Mouse (Mus musculus) MEL-GATA-1-ER (cell line): Measurements from ENCODE around the gene Tor3a.

Experiments used
- DNase-seq: peaks from one replicate; pipeline ENCODE4 v3.0.0-alpha.2; 2012; ENCODE audit warnings: low read depth; ENCODE audit errors: extremely low read depth

Tor3a gene

GRCm38 (mm10) chr1:156635148-156635547 is 39.0 kb downstream of the Tor3a start:
- DNase-seq: no peak

- no peak for DNase-seq
Measured at GRCm38 (mm10) chr1:156633095-156633494, 41.1 kb downstream of the Tor3a start.

- DNase-seq: no peak
Measured at GRCm38 (mm10) chr1:156630965-156631364, 43.2 kb downstream of the Tor3a start.

- no peak for DNase-seq
Measured at GRCm38 (mm10) chr1:156629984-156630383, 44.2 kb downstream of the Tor3a start.

- DNase-seq: no peak
Measured at GRCm38 (mm10) chr1:156626729-156627128, 47.4 kb downstream of the Tor3a start.

GRCm38 (mm10) chr1:156624231-156624630 is 49.9 kb downstream of the Tor3a start:
- no peak for DNase-seq

GRCm38 (mm10) chr1:156620951-156621350 is 53.2 kb downstream of the Tor3a start:
- no peak for DNase-seq

GRCm38 (mm10) chr1:156620292-156620909 is 53.8 kb downstream of the Tor3a start:
- peak; percentile 50 for DNase-seq

- DNase-seq: no peak
Measured at GRCm38 (mm10) chr1:156617811-156618210, 56.3 kb downstream of the Tor3a start.

GRCm38 (mm10) chr1:156616989-156617598 is 57.1 kb downstream of the Tor3a start:
- DNase-seq: no peak

GRCm38 (mm10) chr1:156615381-156616133 is 58.6 kb downstream of the Tor3a start:
- DNase-seq: peak; percentile 74

- DNase-seq: no peak
Measured at GRCm38 (mm10) chr1:156614710-156615109, 59.4 kb downstream of the Tor3a start.

GRCm38 (mm10) chr1:156613855-156614530 is 60.2 kb downstream of the Tor3a start:
- no peak for DNase-seq

- peak; percentile 83 for DNase-seq
Measured at GRCm38 (mm10) chr1:156610257-156610656, 63.9 kb downstream of the Tor3a start.

- DNase-seq: no peak
Measured at GRCm38 (mm10) chr1:156608496-156608895, 65.7 kb downstream of the Tor3a start.

GRCm38 (mm10) chr1:156605940-156606339 is 68.2 kb downstream of the Tor3a start:
- no peak for DNase-seq

GRCm38 (mm10) chr1:156605094-156605866 is 68.9 kb downstream of the Tor3a start:
- DNase-seq: no peak
